Mouse (Mus musculus): ENCODE data around the gene Erp27. TPM values are rescaled to one million over a fixed set of nuclear protein-coding genes. Genes with fewer than 3 reads are reported as not detected.

The Erp27 gene
- polyA plus RNA-seq, 1 experiment from 2014 or later = not detected

DNA sequence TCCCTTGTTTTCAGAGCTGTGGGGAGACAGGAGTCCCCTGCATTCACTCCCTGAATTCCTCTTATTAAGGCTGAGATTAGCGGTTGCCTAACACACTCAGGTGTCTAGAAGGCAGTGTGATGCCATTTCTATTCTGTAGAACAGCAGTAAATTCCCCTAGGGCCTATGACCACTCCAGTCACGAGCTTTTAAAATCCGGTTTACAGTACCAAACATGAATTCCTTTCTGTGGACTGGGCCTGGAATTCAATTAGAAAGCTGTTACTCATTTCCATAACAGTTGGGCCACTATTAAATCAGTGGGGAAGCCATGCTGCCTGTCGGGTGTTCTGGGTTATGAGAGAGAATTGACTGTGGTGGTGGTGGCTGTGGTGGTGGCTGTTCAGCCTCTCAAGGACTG, 25.7 kb upstream of the Erp27 start:
- Histone ChIP-seq H3K9me3 (no peaks in the 10 kb centered on the region), H3K36me3 (replicated peaks) (no peaks in the 10 kb centered on the region), H3K27ac (no peak overlapping the region), H3K27me3 (ENCODE audit: poor library complexity, severe bottlenecking) (no peaks in the 10 kb centered on the region), H3K4me3 (no peak overlapping the region), H3K4me1 (peaks cover 10% of the 10 kb centered on the region)
- WGBS = 76% methylated on average over 4 of the region's 4 CpGs
- no peak for DNase-seq (ENCODE audit: extremely low spot score, low spot score)

DNA sequence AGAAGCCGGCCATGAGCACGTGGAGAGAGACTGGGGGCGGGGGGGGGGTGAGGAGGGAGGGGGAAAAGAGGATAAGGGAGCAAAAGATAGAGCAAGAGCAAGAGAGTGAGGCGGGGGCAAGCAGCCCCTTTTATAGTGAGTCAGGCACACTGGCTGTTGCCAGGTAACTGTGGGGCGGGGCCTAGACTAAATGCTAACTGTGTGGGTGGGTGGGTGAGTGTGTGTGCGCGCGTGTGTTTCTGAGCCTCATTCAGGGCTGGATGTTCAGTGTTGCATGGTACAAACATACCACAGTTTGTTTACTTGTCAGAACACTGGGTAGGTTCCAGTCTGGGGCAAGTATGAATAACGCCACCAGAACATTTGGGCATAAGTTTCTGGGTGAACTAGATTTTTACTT, 25.0 kb upstream of the Erp27 start:
- no peak for DNase-seq (ENCODE audit: extremely low spot score, low spot score)
- Histone ChIP-seq H3K4me3 (no peak overlapping the region), H3K9me3 (no peaks in the 10 kb centered on the region), H3K27ac (no peak overlapping the region), H3K36me3 (replicated peaks) (no peaks in the 10 kb centered on the region), H3K27me3 (ENCODE audit: poor library complexity, severe bottlenecking) (no peaks in the 10 kb centered on the region), H3K4me1 (peaks cover 10% of the 10 kb centered on the region)
- WGBS = 71% methylated on average over 8 of the region's 9 CpGs

DNA sequence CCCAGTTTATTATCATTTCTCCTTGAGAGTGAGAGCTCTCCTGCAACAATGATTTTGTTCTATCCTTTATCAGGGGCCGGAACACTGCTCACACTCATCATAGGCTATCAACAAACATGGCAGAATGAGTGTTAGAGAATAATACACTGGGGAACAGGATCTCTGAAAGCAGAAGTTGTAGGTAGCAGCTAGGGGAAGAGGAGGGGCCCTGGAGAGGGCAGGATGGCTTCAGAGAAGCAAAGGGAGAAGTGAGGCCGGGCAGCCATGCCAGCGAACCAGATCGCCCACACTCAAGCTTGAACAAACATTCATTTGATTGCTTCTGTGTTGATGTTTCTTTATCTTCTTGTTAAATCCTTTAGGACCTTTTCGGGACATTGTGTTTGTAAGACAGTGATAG, 24.3 kb upstream of the Erp27 start:
- 89% methylated on average over 5 of the region's 5 CpGs for WGBS
- H3K36me3 ChIP-seq (replicated peaks) = no peaks in the 10 kb centered on the region
- peaks cover 16% of the 10 kb centered on the region for H3K4me1 ChIP-seq
- H3K27me3 ChIP-seq (ENCODE audit: poor library complexity, severe bottlenecking) = no peaks in the 10 kb centered on the region
- no peaks in the 10 kb centered on the region for H3K9me3 ChIP-seq
- H3K27ac ChIP-seq = no peak overlapping the region
- DNase-seq (ENCODE audit: extremely low spot score, low spot score) = no peak
- H3K4me3 ChIP-seq = no peak overlapping the region

DNA sequence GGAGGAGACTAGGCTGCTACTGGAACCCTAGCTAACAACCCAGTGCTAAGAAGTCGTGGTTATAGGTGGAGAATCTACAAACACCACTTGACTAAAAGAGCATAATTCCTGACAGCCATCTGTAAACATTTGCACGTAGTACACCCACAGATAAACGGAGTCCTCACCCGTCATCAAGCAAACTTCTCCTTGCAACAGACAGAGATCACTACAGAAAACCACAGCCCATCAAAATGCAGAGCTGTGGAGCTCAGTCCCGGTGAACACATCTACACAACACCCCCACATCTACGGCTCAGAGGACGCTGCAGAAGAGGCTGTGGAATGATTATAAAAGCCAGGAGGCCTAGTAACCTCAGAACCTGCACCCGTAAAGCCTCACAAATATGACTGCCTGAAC, 22.5 kb upstream of the Erp27 start:
- no peaks in the 10 kb centered on the region for H3K9me3 ChIP-seq
- 91% methylated on average over 8 of the region's 8 CpGs for WGBS
- H3K4me1 ChIP-seq = peaks cover 31% of the 10 kb centered on the region
- no peaks in the 10 kb centered on the region for H3K36me3 ChIP-seq (replicated peaks)
- H3K4me3 ChIP-seq = no peak overlapping the region
- no peaks in the 10 kb centered on the region for H3K27me3 ChIP-seq (ENCODE audit: poor library complexity, severe bottlenecking)
- H3K27ac ChIP-seq = no peak overlapping the region
- no peak for DNase-seq (ENCODE audit: extremely low spot score, low spot score)

DNA sequence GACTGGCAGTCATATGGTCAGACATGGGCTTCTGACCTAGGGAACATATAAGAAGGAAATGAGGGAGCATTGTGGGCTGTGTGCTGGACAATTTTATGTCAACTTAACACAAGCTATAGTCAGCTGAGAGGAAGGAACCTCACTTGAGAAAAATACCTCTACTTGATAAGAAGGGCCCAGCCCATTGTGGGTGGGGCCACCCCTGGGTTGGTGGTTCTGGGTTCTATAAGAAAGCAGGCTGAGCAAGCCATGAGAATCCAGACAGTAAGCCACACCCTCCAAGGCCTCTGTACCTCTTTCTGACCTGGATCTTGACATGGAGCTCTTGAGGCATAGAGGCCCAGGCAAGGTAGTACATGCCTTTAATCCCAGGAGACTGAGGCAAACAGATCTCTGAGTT, 21.4 kb upstream of the Erp27 start:
- Histone ChIP-seq H3K4me1 (peaks cover 31% of the 10 kb centered on the region), H3K4me3 (no peak overlapping the region), H3K27ac (no peak overlapping the region), H3K27me3 (ENCODE audit: poor library complexity, severe bottlenecking) (no peaks in the 10 kb centered on the region), H3K9me3 (no peaks in the 10 kb centered on the region), H3K36me3 (replicated peaks) (no peaks in the 10 kb centered on the region)
- DNase-seq (ENCODE audit: extremely low spot score, low spot score) = no peak

DNA sequence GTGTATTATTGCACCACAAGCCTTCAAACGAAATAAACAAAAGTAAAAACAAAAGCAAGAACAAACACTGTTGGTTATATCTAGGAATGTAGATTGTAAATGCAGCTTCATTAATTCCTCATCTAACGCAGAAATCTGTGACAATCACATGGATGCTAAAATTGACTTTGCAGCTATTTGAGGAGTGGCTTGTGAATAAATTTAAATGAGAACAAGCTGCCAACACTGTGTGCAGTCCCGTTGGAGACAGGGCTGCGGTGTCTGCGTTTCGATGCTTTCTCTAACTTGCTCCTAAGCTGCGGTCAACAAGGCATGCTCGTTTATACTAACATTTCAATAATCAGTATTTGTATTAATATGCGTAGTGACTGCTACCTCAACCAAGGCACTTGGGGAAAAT, 20.3 kb upstream of the Erp27 start:
- Histone ChIP-seq H3K4me3 (no peak overlapping the region), H3K4me1 (peaks cover 31% of the 10 kb centered on the region), H3K9me3 (no peaks in the 10 kb centered on the region), H3K27ac (no peak overlapping the region), H3K36me3 (replicated peaks) (no peaks in the 10 kb centered on the region), H3K27me3 (ENCODE audit: poor library complexity, severe bottlenecking) (no peaks in the 10 kb centered on the region)
- DNase-seq (ENCODE audit: extremely low spot score, low spot score) = no peak
- WGBS = 88% methylated on average over 9 of the region's 9 CpGs

DNA sequence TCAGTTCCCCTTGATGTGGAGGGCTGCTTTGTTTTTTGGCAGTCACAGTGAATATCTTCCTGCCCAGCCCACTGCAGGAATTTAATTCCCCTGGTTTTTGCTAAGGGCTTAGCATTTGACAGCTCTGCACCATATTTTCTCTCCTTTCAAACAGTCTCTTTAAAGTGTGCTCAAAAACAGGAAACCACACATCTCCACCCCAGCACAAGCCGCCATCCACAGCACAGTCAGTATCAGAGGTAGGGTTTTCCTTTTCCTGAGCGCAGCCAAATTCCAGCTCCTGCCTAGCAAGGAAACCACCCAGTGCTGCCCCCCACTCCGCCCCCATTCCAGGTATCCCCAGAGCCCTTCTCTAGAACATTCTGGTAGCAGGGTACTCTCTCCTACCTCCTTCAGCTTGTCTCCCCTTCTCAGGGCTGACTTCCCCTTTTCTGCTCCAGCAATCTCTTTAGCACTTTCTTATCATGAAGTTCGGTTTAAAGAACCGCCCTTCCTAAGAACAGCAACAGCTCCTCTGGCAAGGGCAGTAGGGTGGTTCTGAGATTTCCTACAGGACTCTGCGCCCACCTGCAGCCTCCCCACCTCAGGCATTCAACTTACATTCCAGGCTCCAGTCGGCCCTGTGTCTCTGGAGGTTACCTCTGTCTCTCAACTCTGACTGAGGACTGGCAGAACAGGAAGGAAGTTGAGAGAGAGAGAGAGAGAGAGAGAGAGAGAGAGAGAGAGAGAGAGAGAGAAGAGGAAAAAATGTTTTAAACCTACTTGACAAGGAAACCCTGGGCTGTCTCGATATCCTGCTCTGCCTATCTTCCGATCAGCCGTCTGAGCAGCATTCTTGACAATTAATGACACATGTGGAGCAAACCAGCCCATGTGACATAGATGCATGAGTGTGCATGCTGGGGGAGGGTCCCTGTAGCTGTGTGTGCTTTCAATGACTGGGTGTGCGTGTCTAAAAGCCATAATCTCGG, 19.4 kb upstream of the Erp27 start, which contains the start of gene Arhgdib:
Arhgdib (minus strand) TSS at position 849 of the 971 bp plus-strand sequence.
- Histone ChIP-seq H3K36me3 (replicated peaks) (no peaks in the 10 kb centered on the region), H3K4me1 (peaks cover 22% of the 10 kb centered on the region; the same call in 1 of the 2 replicates), H3K27ac (peak within 1 kb of the TSS; percentile 51), H3K27me3 (ENCODE audit: poor library complexity, severe bottlenecking) (no peaks in the 10 kb centered on the region), H3K4me3 (no peak within 1 kb of the TSS), H3K9me3 (no peaks in the 10 kb centered on the region)
- WGBS = 64% methylated on average over 12 of the region's 12 CpGs
- no peak for DNase-seq (ENCODE audit: extremely low spot score, low spot score)

DNA sequence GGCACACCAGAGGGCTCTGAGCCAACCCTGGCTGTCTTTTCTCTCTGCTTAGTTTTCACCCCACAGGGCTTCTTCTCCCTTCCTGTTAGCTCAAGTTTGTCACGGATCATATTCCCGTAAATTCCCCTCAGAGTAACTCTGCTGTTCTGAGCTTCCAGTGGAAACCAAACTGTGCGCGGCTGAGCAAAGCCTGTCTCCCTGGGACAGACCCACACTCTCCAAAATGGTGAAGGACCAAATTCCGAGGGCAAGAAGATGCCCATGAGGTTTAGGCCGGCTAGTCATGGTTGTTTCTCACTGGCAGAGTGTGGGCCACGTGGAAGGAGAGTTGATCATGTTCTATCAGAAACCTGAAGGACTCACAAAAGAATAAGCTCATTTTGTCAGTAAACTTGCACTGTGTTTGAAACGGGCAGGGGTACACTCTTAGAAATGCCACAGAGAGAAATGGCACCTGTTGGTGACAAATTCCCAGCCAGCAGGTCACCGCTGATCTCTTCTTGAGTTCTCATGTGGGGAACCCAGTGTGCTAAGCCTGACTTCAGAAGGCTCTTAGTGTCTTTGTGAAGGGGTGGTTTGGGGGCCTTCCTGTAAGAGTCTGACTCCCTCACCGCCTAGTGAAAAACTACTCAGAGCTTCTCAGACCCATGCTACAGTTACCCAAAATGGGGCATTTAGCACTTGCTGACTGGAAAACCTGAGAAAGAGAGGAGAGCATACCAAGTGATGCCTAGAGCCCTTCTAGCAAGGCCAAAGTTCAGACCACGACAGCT, 18.4 kb upstream of the Erp27 start:
- peak overlapping the region; percentile 51; the same call in 1 of the 2 replicates for H3K27ac ChIP-seq
- no peak for DNase-seq (ENCODE audit: extremely low spot score, low spot score)

DNA sequence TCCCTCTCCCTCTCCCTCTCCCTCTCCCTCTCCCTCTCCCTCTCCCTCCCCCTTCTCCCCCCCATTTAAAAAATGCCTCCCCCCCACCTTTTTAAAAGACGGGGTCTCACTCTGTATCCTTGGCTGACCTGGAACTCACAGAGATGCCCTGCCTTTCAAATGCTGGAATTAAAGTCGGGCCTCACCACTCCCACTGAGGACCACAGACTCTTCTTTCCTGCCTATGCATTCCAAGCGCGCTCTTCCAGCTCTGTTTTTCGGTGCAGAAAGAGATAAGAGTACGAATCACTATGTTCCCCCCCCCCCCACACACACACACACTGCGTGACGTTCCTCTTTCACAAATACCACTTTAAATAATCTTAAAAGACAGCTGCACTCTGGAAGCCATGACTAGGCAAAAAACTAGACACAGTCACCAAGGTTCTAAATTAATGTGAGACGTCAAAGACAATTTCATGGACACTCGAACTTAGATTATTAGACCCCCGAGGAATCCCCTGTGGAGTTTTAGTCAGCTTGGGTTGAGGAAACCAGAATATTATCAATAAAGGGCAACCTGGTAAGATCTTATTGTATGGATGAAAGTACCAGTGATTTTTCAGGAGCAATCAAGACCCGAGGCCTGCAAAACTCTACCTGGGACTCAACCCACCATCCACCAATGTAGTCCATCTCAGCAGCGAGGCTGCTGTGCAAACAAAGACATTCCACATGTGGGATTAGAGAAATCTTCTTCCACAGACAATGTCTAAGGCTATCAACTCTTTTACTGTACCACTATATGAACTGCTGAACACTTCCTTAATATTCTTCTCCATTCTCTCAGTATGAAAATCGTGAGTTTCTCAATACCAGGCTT, 17.6 kb upstream of the Erp27 start:
- Histone ChIP-seq H3K27ac (no peak overlapping the region; the same call in 1 of the 2 replicates), H3K9me3 (no peaks in the 10 kb centered on the region), H3K4me1 (peaks cover 20% of the 10 kb centered on the region; the same call in 1 of the 2 replicates), H3K36me3 (replicated peaks) (no peaks in the 10 kb centered on the region), H3K27me3 (ENCODE audit: poor library complexity, severe bottlenecking) (no peaks in the 10 kb centered on the region), H3K4me3 (no peak overlapping the region)
- DNase-seq (ENCODE audit: extremely low spot score, low spot score) = no peak
- WGBS = 84% methylated on average over 14 of the region's 14 CpGs

More for the DNA sequence above, 18.4 kb upstream of the Erp27 start:
- H3K27me3 ChIP-seq (ENCODE audit: poor library complexity, severe bottlenecking) = no peaks in the 10 kb centered on the region
- no peak overlapping the region for H3K4me3 ChIP-seq
- WGBS = 82% methylated on average over 11 of the region's 11 CpGs
- no peaks in the 10 kb centered on the region for H3K36me3 ChIP-seq (replicated peaks)
- peaks cover 20% of the 10 kb centered on the region; the same call in 1 of the 2 replicates for H3K4me1 ChIP-seq
- H3K9me3 ChIP-seq = no peaks in the 10 kb centered on the region

DNA sequence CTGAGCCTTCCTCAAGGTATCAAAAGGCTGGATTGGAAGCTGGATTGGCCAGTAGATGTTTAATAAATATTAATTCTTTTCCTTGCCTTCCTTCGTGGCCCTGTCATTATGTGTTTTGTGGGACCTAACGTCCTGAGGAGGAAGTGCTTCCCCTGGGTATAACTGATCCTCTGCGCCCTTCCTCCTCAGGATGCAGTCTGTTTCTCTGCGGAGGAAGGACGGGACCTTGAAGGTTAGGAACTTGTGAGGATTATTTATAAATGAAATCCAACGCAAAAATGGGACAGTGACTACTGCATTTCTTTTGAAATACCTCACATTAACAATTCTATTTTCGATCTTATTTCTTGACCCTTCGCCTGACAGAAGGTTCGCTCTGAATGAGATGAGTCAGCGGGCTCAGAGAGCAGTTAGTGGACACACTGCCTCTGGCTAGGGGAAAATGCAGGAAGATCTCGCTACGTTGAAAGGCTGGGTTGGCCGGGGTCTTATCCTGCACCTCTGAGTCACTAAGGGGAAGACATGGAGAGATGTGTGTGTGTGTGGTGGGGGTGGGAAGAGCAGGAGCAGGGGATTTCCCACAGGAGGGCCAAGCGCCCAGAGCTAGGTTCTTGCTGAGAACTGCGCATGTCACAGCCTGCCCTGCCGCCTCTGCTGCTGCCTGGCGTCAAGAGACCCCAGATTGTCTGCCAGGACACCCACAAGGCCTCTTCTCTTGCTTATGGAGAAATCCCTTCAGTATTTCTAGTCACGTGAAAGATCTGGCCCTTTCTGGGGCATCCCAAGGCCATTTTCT, 16.5 kb upstream of the Erp27 start:
- 86% methylated on average over 18 of the region's 18 CpGs for WGBS
- Histone ChIP-seq H3K4me1 (peaks cover 20% of the 10 kb centered on the region; the same call in 1 of the 2 replicates), H3K9me3 (no peaks in the 10 kb centered on the region), H3K27ac (0 out of 2 replicates have a peak overlapping the region, but pooled peaks have one; percentile 25), H3K27me3 (ENCODE audit: poor library complexity, severe bottlenecking) (no peaks in the 10 kb centered on the region), H3K4me3 (no peak overlapping the region), H3K36me3 (replicated peaks) (no peaks in the 10 kb centered on the region)
- no peak for DNase-seq (ENCODE audit: extremely low spot score, low spot score)

DNA sequence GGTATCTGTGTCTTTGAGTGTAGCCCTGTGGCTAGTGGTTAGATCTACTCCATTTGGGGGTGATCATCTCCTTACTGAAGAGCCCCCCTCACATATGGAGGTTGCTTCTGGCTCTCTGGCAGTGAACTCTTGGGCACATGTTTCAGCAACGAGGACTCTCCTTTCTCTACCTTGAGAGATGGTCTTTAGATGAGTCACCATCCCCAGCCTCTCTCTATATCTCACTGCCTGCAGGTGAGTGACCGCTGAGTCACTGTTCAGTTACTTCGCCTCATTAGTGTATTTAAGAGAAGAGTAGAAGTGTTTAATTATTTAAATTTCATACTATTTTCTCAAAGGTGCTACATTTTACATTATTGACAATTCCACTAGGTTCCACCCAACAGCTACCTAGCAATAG, 15.1 kb upstream of the Erp27 start:
- no peaks in the 10 kb centered on the region for H3K9me3 ChIP-seq
- 87% methylated on average over 3 of the region's 3 CpGs for WGBS
- DNase-seq (ENCODE audit: extremely low spot score, low spot score) = no peak
- no peaks in the 10 kb centered on the region for H3K27me3 ChIP-seq (ENCODE audit: poor library complexity, severe bottlenecking)
- no peak overlapping the region for H3K4me3 ChIP-seq
- H3K4me1 ChIP-seq = peaks cover 20% of the 10 kb centered on the region; the same call in 1 of the 2 replicates
- H3K27ac ChIP-seq = no peak overlapping the region
- H3K36me3 ChIP-seq (replicated peaks) = no peaks in the 10 kb centered on the region
